Mouse (Mus musculus) adrenal gland, postnatal 10 days (tissue): ENCODE measurements around the gene Gng10. TPM values are rescaled to one million over a fixed set of nuclear protein-coding genes. Genes with fewer than 3 reads are reported as not detected.

Experiments
- DNase-seq: peaks from one replicate; pipeline ENCODE4 v3.0.0; 2021; ENCODE audit warnings: mixed read lengths
- total RNA-seq, 2 experiments: library from RNA; stranded (reverse); gene quantifications; 2 replicates each; pipeline ENCODE4 v1.2.3; 2021

Gene Gng10
- total RNA-seq, 2 experiments from 2014 or later = 36.0 to 37.3 TPM

GRCm38 (mm10) chr4:59015181-59015580, 19.7 kb upstream of the Gng10 start:
- DNase-seq = no peak

- no peak for DNase-seq
Observed at GRCm38 (mm10) chr4:59016922-59017321, 18.0 kb upstream of the Gng10 start.

GRCm38 (mm10) chr4:59034325-59034917, 467 bp upstream of the Gng10 start:
- DNase-seq = peak; percentile 12

GRCm38 (mm10) chr4:59035786-59036350, 980 bp downstream of the Gng10 start:
- DNase-seq = no peak

- peak; percentile 83 for DNase-seq
Observed at GRCm38 (mm10) chr4:59036490-59037127, 1.7 kb downstream of the Gng10 start.

- no peak for DNase-seq
Observed at GRCm38 (mm10) chr4:59037525-59037924, 2.6 kb downstream of the Gng10 start.

- DNase-seq = no peak
Observed at GRCm38 (mm10) chr4:59040397-59041287, 5.8 kb downstream of the Gng10 start.

GRCm38 (mm10) chr4:59043074-59043473, 8.2 kb downstream of the Gng10 start:
- no peak for DNase-seq

GRCm38 (mm10) chr4:59043891-59044290, 9.0 kb downstream of the Gng10 start:
- DNase-seq = no peak

GRCm38 (mm10) chr4:59047222-59047621, 12.3 kb downstream of the Gng10 start:
- no peak for DNase-seq

GRCm38 (mm10) chr4:59051081-59051480, 16.2 kb downstream of the Gng10 start:
- DNase-seq = no peak

GRCm38 (mm10) chr4:59057929-59058328, 23.0 kb downstream of the Gng10 start:
- no peak for DNase-seq

- DNase-seq = no peak
Observed at GRCm38 (mm10) chr4:59062526-59062925, 27.6 kb downstream of the Gng10 start.

- no peak for DNase-seq
Observed at GRCm38 (mm10) chr4:59069276-59069675, 34.4 kb downstream of the Gng10 start.

- no peak for DNase-seq
Observed at GRCm38 (mm10) chr4:59083430-59083829, 48.5 kb downstream of the Gng10 start.

- DNase-seq = no peak
Observed at GRCm38 (mm10) chr4:59089391-59089790, 54.5 kb downstream of the Gng10 start.

Other genes starting within 250 kb of the Gng10 start
- gene Olfr267, start 247.4 kb upstream of the Gng10 start, total RNA-seq = under 1 TPM; 0.06 to 0.12 TPM
- 100 to 1,000 TPM; 125 to 144 TPM for gene Ecpas, start 122.3 kb upstream of the Gng10 start, total RNA-seq
- gene Zkscan16, start 91.5 kb upstream of the Gng10 start, total RNA-seq = 1 to 10 TPM; 2.1 to 2.9 TPM
- gene Ptgr1, start 48.0 kb upstream of the Gng10 start, total RNA-seq = 10 to 100 TPM; 15.9 to 16.9 TPM
- 10 to 100 TPM; 19.1 to 19.4 TPM for gene Dnajc25, start 40.0 kb upstream of the Gng10 start, total RNA-seq
- gene Gm20503, start 31.9 kb upstream of the Gng10 start, total RNA-seq = 1 to 10 TPM; 5.9 to 9.1 TPM
- under 1 TPM in 1 of 2 experiments, not detected in 1; 0.15 TPM for gene AI481877, start 103.9 kb downstream of the Gng10 start, total RNA-seq
- gene Ugcg, start 154.2 kb downstream of the Gng10 start, total RNA-seq = 10 to 100 TPM; 36.0 to 45.7 TPM